Mouse (Mus musculus) spleen, adult 2 months (tissue): Measurements from ENCODE around the gene Rhno1.

Experiments
- CTCF ChIP-seq: fragments of 200-500 bp; IDR thresholded peaks from 2 replicates; pipeline ENCODE4 v1.5.1; 2011; ENCODE audit warnings: mild to moderate bottlenecking, inconsistent platforms; ENCODE audit not compliant: insufficient read depth, insufficient read length, insufficient replicate concordance; ENCODE audit errors: extremely low read depth
- POLR2A ChIP-seq: fragments of 200-500 bp; IDR thresholded peaks from 2 replicates; pipeline ENCODE4 v1.6.1; 2011; ENCODE audit warnings: low read depth, low read length, inconsistent platforms

- TF ChIP-seq CTCF (no peak), POLR2A (no peak)
Observed at GRCm38 (mm10) chr6:128408544-128409125, 45.9 kb upstream of the Rhno1 start.
